Mouse (Mus musculus): ENCODE measurements around the gene Prima1. TPM values are rescaled to one million over a fixed set of nuclear protein-coding genes. Genes with fewer than 3 reads are reported as not detected.

Prima1 gene
- polyA plus RNA-seq, 1 experiment from 2014 or later: 0.51 TPM

- Histone ChIP-seq H3K9ac (ENCODE audit: low read depth, low read length) (no peak overlapping the region), H3K4me1 (replicated peaks; ENCODE audit: control insufficient read depth, insufficient read depth, low read length) (no peaks in the 10 kb centered on the region), H3K36me3 (ENCODE audit: control insufficient read depth, insufficient read depth) (no peaks in the 10 kb centered on the region), H3K27me3 (replicated peaks; ENCODE audit: control insufficient read depth, insufficient read depth, low read length) (no peaks in the 10 kb centered on the region), H3K4me3 (ENCODE audit: low read depth, low read length) (no peak overlapping the region), H3K9me3 (ENCODE audit: control insufficient read depth) (no peaks in the 10 kb centered on the region), H3K4me2 (replicated peaks; ENCODE audit: low read depth) (no peak overlapping the region), H3K27ac (ENCODE audit: low read depth, low read length) (no peak overlapping the region)
- ATAC-seq: no peak
- no peak for TF ChIP-seq CTCF (IDR thresholded peaks at IDR 0.05; ENCODE audit: low read depth)
- 74% methylated on average over 18 of the region's 18 CpGs for WGBS
These were observed 84.6 kb downstream of the Prima1 start for GRCm38 (mm10) chr12:103157129-103157910.

- Histone ChIP-seq H3K36me3 (ENCODE audit: control insufficient read depth, insufficient read depth) (no peaks in the 10 kb centered on the region), H3K27ac (ENCODE audit: low read depth, low read length) (no peak overlapping the region), H3K27me3 (replicated peaks; ENCODE audit: control insufficient read depth, insufficient read depth, low read length) (no peaks in the 10 kb centered on the region), H3K9ac (ENCODE audit: low read depth, low read length) (no peak overlapping the region), H3K4me3 (ENCODE audit: low read depth, low read length) (no peak overlapping the region), H3K4me2 (replicated peaks; ENCODE audit: low read depth) (no peak overlapping the region), H3K9me3 (ENCODE audit: control insufficient read depth) (no peaks in the 10 kb centered on the region), H3K4me1 (replicated peaks; ENCODE audit: control insufficient read depth, insufficient read depth, low read length) (no peaks in the 10 kb centered on the region)
- WGBS: 72% methylated on average over 3 of the region's 3 CpGs
- TF ChIP-seq CTCF (IDR thresholded peaks at IDR 0.05; ENCODE audit: low read depth): no peak
- no peak for ATAC-seq
These were observed 86.5 kb downstream of the Prima1 start for GRCm38 (mm10) chr12:103155406-103155805.

- H3K27ac ChIP-seq (ENCODE audit: low read depth, low read length): no peak overlapping the region
- H3K4me3 ChIP-seq (ENCODE audit: low read depth, low read length): no peak overlapping the region
- H3K27me3 ChIP-seq (replicated peaks; ENCODE audit: control insufficient read depth, insufficient read depth, low read length): no peaks in the 10 kb centered on the region
- H3K9me3 ChIP-seq (ENCODE audit: control insufficient read depth): no peaks in the 10 kb centered on the region
- H3K4me2 ChIP-seq (replicated peaks; ENCODE audit: low read depth): no peak overlapping the region
- H3K36me3 ChIP-seq (ENCODE audit: control insufficient read depth, insufficient read depth): no peaks in the 10 kb centered on the region
- H3K4me1 ChIP-seq (replicated peaks; ENCODE audit: control insufficient read depth, insufficient read depth, low read length): no peaks in the 10 kb centered on the region
- no peak overlapping the region for H3K9ac ChIP-seq (ENCODE audit: low read depth, low read length)
- TF ChIP-seq CTCF (IDR thresholded peaks at IDR 0.05; ENCODE audit: low read depth): 0 out of 2 replicates have a peak, but pooled peaks have one; percentile 4
- WGBS: 64% methylated on average over 2 of the region's 2 CpGs
- no peak for ATAC-seq
These were observed 87.0 kb downstream of the Prima1 start for GRCm38 (mm10) chr12:103154927-103155326.

GRCm38 (mm10) chr12:103150247-103150646, 91.7 kb downstream of the Prima1 start:
- Histone ChIP-seq H3K36me3 (ENCODE audit: control insufficient read depth, insufficient read depth) (no peaks in the 10 kb centered on the region), H3K4me1 (replicated peaks; ENCODE audit: control insufficient read depth, insufficient read depth, low read length) (no peaks in the 10 kb centered on the region), H3K4me2 (replicated peaks; ENCODE audit: low read depth) (no peak overlapping the region), H3K9me3 (ENCODE audit: control insufficient read depth) (no peaks in the 10 kb centered on the region), H3K4me3 (ENCODE audit: low read depth, low read length) (no peak overlapping the region), H3K9ac (ENCODE audit: low read depth, low read length) (no peak overlapping the region), H3K27me3 (replicated peaks; ENCODE audit: control insufficient read depth, insufficient read depth, low read length) (no peaks in the 10 kb centered on the region), H3K27ac (ENCODE audit: low read depth, low read length) (no peak overlapping the region)
- TF ChIP-seq CTCF (IDR thresholded peaks at IDR 0.05; ENCODE audit: low read depth): no peak
- WGBS: 74% methylated on average over 2 of the region's 2 CpGs
- ATAC-seq: no peak

Other genes with a start within 250 kb of the Prima1 start
- not detected in 2 replicates for gene Fam181a, start 68.8 kb upstream of the Prima1 start, polyA plus RNA-seq (2015; fragmentation: Nextera tagmentation; extraction: Ambion mirVana)
- 15.1 and 18.5 TPM in 2 replicates for gene Asb2, start 113.9 kb upstream of the Prima1 start, polyA plus RNA-seq (2015; fragmentation: Nextera tagmentation; extraction: Ambion mirVana)
- 1.8 and 2.3 TPM in 2 replicates for gene Otub2, start 146.5 kb upstream of the Prima1 start, polyA plus RNA-seq (2015; fragmentation: Nextera tagmentation; extraction: Ambion mirVana)
- 0.35 TPM in 1 of 2 replicates, not detected in the other for gene 9330161L09Rik, start 165.7 kb upstream of the Prima1 start, polyA plus RNA-seq (2015; fragmentation: Nextera tagmentation; extraction: Ambion mirVana)
- 84.6 and 106 TPM in 2 replicates for gene Ddx24, start 183.7 kb upstream of the Prima1 start, polyA plus RNA-seq (2015; fragmentation: Nextera tagmentation; extraction: Ambion mirVana)
- 79.3 and 84.8 TPM in 2 replicates for gene Ifi27, start 192.1 kb upstream of the Prima1 start, polyA plus RNA-seq (2015; fragmentation: Nextera tagmentation; extraction: Ambion mirVana)
- gene Ifi27l2a, start 201.5 kb upstream of the Prima1 start, polyA plus RNA-seq (2015; fragmentation: Nextera tagmentation; extraction: Ambion mirVana): 86.6 and 95.5 TPM in 2 replicates
- 505 and 529 TPM in 2 replicates for gene Ifi27l2b, start 215.1 kb upstream of the Prima1 start, polyA plus RNA-seq (2015; fragmentation: Nextera tagmentation; extraction: Ambion mirVana)